Mouse (Mus musculus) midbrain, postnatal 0 days (tissue): ENCODE measurements around the gene Grcc10. TPM values are rescaled to one million over a fixed set of nuclear protein-coding genes. Genes with fewer than 3 reads are reported as not detected.

Experiments
- ATAC-seq: fragments of 200-750 bp; cut with Nextera tagmentation; 2 replicates; pipeline ENCODE4 v1.8.0; 2017; ENCODE audit warnings: moderate number of reproducible peaks, mild to moderate bottlenecking, moderate TSS enrichment, moderate library complexity; ENCODE audit not compliant: low FRiP score
- DNase-seq: peaks from one replicate; pipeline ENCODE4 v3.0.0-alpha.2; 2015; ENCODE audit warnings: low spot score
- H3K27ac ChIP-seq: fragments of 300-500 bp; sonication (generic); 2 replicates; pipeline ENCODE4 v1.5.1; 2014; ENCODE audit warnings: low read depth, mild to moderate bottlenecking, low read length, mixed read lengths
- H3K27me3 ChIP-seq: fragments of 300-500 bp; sonication (generic); 2 replicates; pipeline ENCODE4 v1.6.1; 2014; ENCODE audit warnings: low read length, control low read depth, mixed read lengths; ENCODE audit not compliant: insufficient read depth
- H3K36me3 ChIP-seq: fragments of 300-500 bp; sonication (generic); 2 replicates; pipeline ENCODE4 v1.6.1; 2014; ENCODE audit warnings: low read length, control low read depth, mixed read lengths; ENCODE audit not compliant: insufficient read depth
- H3K4me1 ChIP-seq: fragments of 300-500 bp; sonication (generic); 2 replicates; pipeline ENCODE4 v1.6.1; 2014; ENCODE audit warnings: mild to moderate bottlenecking, control low read depth, antibody characterized with exemption, low read length, mixed read lengths; ENCODE audit not compliant: insufficient read depth
- H3K4me2 ChIP-seq: fragments of 300-500 bp; sonication (generic); 2 replicates; pipeline ENCODE4 v1.6.1; 2014; ENCODE audit warnings: low read depth, mild to moderate bottlenecking, low read length, mixed read lengths; ENCODE audit not compliant: poor library complexity, severe bottlenecking
- H3K4me3 ChIP-seq: fragments of 300-500 bp; sonication (generic); 2 replicates; pipeline ENCODE4 v1.5.1; 2014; ENCODE audit warnings: low read depth, mild to moderate bottlenecking, low read length, moderate library complexity
- H3K9ac ChIP-seq: fragments of 300-500 bp; sonication (generic); replicated peaks from 2 replicates; pipeline ENCODE4 v1.6.1; 2014; ENCODE audit warnings: mild to moderate bottlenecking, low read length, moderate library complexity, mixed read lengths; ENCODE audit not compliant: poor library complexity, severe bottlenecking
- H3K9me3 ChIP-seq: fragments of 300-500 bp; sonication (generic); 2 replicates; pipeline ENCODE4 v1.6.1; 2016; ENCODE audit warnings: low read length, control low read depth
- CTCF ChIP-seq: IDR thresholded peaks from 2 replicates; pipeline ENCODE4 v1.5.1; 2016; ENCODE audit warnings: antibody characterized with exemption, mild to moderate bottlenecking
- WGBS: fragments of 180-500 bp; shearing (Covaris S2); extraction: QIAGEN DNeasy Blood & Tissue Kit; methylation state at CpG from one replicate; pipeline ENCODE4 v1.1.7; 2014; 5-methylcytosine and 5-hydroxymethylcytosine counted together
- polyA plus RNA-seq: library from polyadenylated mRNA; unstranded; fragments of >200 nt; fragmentation: Nextera tagmentation; extraction: Ambion mirVana; gene quantifications from 2 replicates; pipeline ENCODE4 v1.2.1, GENCODE M21; 2015
- total RNA-seq: library from RNA; depleted of rRNA; stranded (reverse); fragments of >200 nt; gene quantifications from 2 replicates; pipeline ENCODE4 v1.2.3, GENCODE M21; 2014

Grcc10 gene
- total and polyA plus RNA-seq, 2 experiments from 2014 or later: 244 to 710 TPM

DNA sequence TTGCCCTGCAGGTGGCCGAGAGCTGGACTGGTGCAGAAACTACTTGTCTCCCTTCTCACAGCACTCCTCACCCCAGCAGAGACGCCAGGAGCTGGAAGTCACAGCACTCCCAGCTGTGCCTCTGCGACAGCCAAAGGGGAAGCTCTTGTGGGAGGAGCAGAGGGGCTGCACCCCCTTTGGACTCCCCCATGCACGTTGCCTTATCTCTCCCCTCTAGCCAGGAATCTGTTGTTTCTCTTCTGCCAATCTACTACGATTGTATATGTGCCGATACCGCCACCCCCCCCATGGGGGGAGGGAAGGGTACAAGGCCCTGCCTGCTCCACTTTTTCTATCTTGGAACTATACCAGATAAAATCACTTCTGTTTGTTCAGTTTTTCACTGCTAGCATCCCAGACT is 37.4 kb downstream of the Grcc10 start:
- Histone ChIP-seq H3K27ac (no peak overlapping the region), H3K4me3 (no peak overlapping the region), H3K27me3 (no peaks in the 10 kb centered on the region), H3K9me3 (no peaks in the 10 kb centered on the region), H3K36me3 (peaks cover 49% of the 10 kb centered on the region), H3K4me2 (no peak overlapping the region), H3K4me1 (no peaks in the 10 kb centered on the region), H3K9ac (no peak overlapping the region)
- WGBS: 77% methylated on average over 7 of the region's 7 CpGs
- no peak for ATAC-seq
- TF ChIP-seq CTCF: no peak
- DNase-seq: no peak

DNA sequence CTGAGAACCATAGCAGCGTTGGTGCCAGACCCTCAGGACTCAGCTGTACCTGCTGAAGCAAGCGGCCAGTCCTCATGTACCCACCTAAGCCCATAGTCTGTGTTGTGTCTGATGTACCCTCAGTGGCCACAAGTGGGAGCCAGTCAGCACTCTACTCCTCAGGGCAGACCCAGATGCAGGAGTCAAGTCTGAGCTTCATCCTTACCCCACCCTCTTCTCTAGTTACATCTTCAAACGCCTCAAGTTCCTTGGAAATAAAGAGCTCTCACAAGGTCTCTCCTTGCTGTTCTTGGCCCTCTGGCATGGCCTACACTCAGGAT is 38.4 kb downstream of the Grcc10 start:
- no peak overlapping the region for H3K27ac ChIP-seq
- H3K4me1 ChIP-seq: no peaks in the 10 kb centered on the region
- H3K4me3 ChIP-seq: no peak overlapping the region
- DNase-seq: peak; percentile 68
- TF ChIP-seq CTCF: peak; percentile 88
- no peaks in the 10 kb centered on the region for H3K9me3 ChIP-seq
- no peak overlapping the region for H3K4me2 ChIP-seq
- 52% methylated on average over 3 of the region's 3 CpGs for WGBS
- peaks cover 52% of the 10 kb centered on the region for H3K36me3 ChIP-seq
- no peak overlapping the region for H3K9ac ChIP-seq
- peak; percentile 65 for ATAC-seq
- H3K27me3 ChIP-seq: no peaks in the 10 kb centered on the region

DNA sequence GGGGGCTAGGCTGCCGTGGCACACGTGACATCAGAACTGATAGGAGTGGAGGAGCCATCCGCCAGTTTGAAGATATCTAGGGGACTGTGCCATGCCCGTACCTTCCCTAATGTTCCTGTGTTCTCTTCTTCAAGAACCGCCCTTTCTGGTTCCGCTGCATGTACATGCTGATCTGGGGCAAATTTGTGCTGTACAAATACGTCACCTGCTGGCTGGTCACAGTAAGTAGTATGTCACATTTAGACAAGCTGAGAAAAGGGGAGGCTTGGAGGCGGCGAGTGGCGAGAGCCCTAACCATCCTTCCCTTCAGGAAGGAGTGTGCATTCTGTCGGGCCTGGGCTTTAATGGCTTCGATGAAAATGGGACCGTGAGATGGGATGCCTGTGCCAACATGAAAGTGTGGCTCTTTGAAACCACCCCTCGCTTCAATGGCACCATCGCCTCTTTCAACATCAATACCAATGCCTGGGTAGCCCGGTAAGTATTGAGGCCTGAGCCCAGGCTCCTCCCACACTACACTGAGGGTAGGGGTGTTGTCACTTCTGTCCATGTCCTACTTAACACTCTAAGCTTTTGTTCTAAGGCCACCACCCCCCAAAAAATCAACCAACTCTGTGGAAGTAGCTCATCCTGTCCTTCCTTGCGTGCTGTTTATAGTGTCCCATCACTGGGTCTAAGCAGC is 38.9 kb downstream of the Grcc10 start:
- no peaks in the 10 kb centered on the region for H3K27me3 ChIP-seq
- peaks cover 49% of the 10 kb centered on the region for H3K36me3 ChIP-seq
- WGBS: 92% methylated on average over 17 of the region's 17 CpGs
- ATAC-seq (peak; percentile 38; the same call in 1 of the 2 replicates), DNase-seq (no peak)
- no peak overlapping the region for H3K4me3 ChIP-seq
- H3K9me3 ChIP-seq: no peaks in the 10 kb centered on the region
- H3K4me1 ChIP-seq: no peaks in the 10 kb centered on the region
- no peak overlapping the region for H3K4me2 ChIP-seq
- H3K9ac ChIP-seq: no peak overlapping the region
- no peak overlapping the region for H3K27ac ChIP-seq
- no peak for TF ChIP-seq CTCF

- DNase-seq (peak; percentile 48), ATAC-seq (no peak)
- no peak overlapping the region for H3K4me3 ChIP-seq
- H3K27me3 ChIP-seq: no peaks in the 10 kb centered on the region
- TF ChIP-seq CTCF: peak; percentile 56
- H3K9me3 ChIP-seq: no peaks in the 10 kb centered on the region
- no peak overlapping the region for H3K27ac ChIP-seq
- H3K4me1 ChIP-seq: no peaks in the 10 kb centered on the region
- H3K4me2 ChIP-seq: no peak overlapping the region
- 80% methylated on average over 8 of the region's 8 CpGs for WGBS
- H3K9ac ChIP-seq: no peak overlapping the region
- H3K36me3 ChIP-seq: peaks cover 48% of the 10 kb centered on the region
Observed at GRCm38 (mm10) chr6:124701338-124701737, 39.8 kb downstream of the Grcc10 start.

GRCm38 (mm10) chr6:124699962-124700610 is 41.1 kb downstream of the Grcc10 start:
- Histone ChIP-seq H3K27me3 (no peaks in the 10 kb centered on the region), H3K4me2 (no peak overlapping the region), H3K36me3 (peaks cover 42% of the 10 kb centered on the region), H3K4me1 (no peaks in the 10 kb centered on the region), H3K4me3 (no peak overlapping the region), H3K27ac (no peak overlapping the region), H3K9ac (no peak overlapping the region), H3K9me3 (no peaks in the 10 kb centered on the region)
- peak; percentile 57 for DNase-seq
- no peak for TF ChIP-seq CTCF
- no peak for ATAC-seq
- WGBS: 84% methylated on average over 11 of the region's 11 CpGs

DNA sequence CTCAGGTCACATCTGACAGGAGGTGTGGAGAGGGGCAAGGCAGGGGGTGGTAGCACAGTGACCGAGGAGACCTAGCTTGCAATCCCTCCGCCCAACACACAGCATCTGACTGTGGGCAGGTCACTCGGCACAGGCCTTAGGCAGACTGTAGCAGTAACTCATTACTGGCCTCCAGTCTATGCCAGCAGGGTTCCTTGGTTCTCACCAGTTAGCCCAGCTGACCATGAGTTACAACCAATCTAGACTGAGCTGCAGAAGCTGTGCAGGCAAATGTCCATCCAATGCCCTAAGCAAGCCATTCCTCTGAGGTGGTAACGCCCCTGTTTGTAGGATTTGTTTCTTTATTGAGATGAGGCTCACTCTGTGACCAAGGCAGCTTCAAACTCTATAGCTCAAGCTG is 41.8 kb downstream of the Grcc10 start:
- ATAC-seq: no peak
- 91% methylated on average over 4 of the region's 4 CpGs for WGBS

More for the DNA sequence above, 41.8 kb downstream of the Grcc10 start:
- no peak overlapping the region for H3K4me2 ChIP-seq
- H3K36me3 ChIP-seq: peaks cover 35% of the 10 kb centered on the region
- no peak overlapping the region for H3K27ac ChIP-seq
- no peak overlapping the region for H3K9ac ChIP-seq
- no peak overlapping the region for H3K4me3 ChIP-seq
- no peaks in the 10 kb centered on the region for H3K9me3 ChIP-seq
- no peaks in the 10 kb centered on the region for H3K4me1 ChIP-seq
- no peak for DNase-seq
- no peak for TF ChIP-seq CTCF
- H3K27me3 ChIP-seq: no peaks in the 10 kb centered on the region
